Mouse (Mus musculus) liver, postnatal 0 days (tissue): ENCODE data around the gene Pkp1. TPM values are rescaled to one million over a fixed set of nuclear protein-coding genes. Genes with fewer than 3 reads are reported as not detected.

ENCODE experiments used
- ATAC-seq: fragments of 200-750 bp; cut with Nextera tagmentation; 2 replicates; pipeline ENCODE4 v1.8.0; 2017; ENCODE audit warnings: mild to moderate bottlenecking, moderate library complexity
- DNase-seq: peaks from one replicate; pipeline ENCODE4 v3.0.0-alpha.2; 2016
- H3K27ac ChIP-seq: fragments of 300-500 bp; sonication (generic); 2 replicates; pipeline ENCODE4 v1.5.1; 2014; ENCODE audit warnings: antibody characterized with exemption, moderate library complexity, mild to moderate bottlenecking, low read depth
- H3K27me3 ChIP-seq: fragments of 300-500 bp; sonication (generic); 2 replicates; pipeline ENCODE4 v1.6.1; 2014; ENCODE audit warnings: low read length, control low read depth, mixed read lengths; ENCODE audit not compliant: insufficient read depth
- H3K36me3 ChIP-seq: fragments of 300-500 bp; sonication (generic); replicated peaks from 2 replicates; pipeline ENCODE4 v1.6.1; 2014; ENCODE audit warnings: mild to moderate bottlenecking, control low read depth, low read length, moderate library complexity, mixed read lengths; ENCODE audit not compliant: insufficient read depth
- H3K4me1 ChIP-seq: fragments of 300-500 bp; sonication (generic); 2 replicates; pipeline ENCODE4 v1.6.1; 2014; ENCODE audit warnings: antibody characterized with exemption, mild to moderate bottlenecking, control low read depth; ENCODE audit not compliant: insufficient read depth
- H3K4me2 ChIP-seq: fragments of 300-500 bp; sonication (generic); 2 replicates; pipeline ENCODE4 v1.6.1; 2014; ENCODE audit warnings: low read depth, mild to moderate bottlenecking, low read length, moderate library complexity, mixed read lengths
- H3K4me3 ChIP-seq: fragments of 300-500 bp; sonication (generic); 2 replicates; pipeline ENCODE4 v1.5.1; 2014; ENCODE audit warnings: low read depth, low read length
- H3K9ac ChIP-seq: fragments of 300-500 bp; sonication (generic); replicated peaks from 2 replicates; pipeline ENCODE4 v1.6.1; 2014; ENCODE audit warnings: mild to moderate bottlenecking, moderate library complexity
- H3K9me3 ChIP-seq: fragments of 300-500 bp; sonication (generic); 2 replicates; pipeline ENCODE4 v1.6.1; 2016; ENCODE audit warnings: mild to moderate bottlenecking, control low read depth, low read length, mixed read lengths
- CTCF ChIP-seq: sonication (generic); IDR thresholded peaks from 2 replicates; pipeline ENCODE4 v1.5.1; 2016; ENCODE audit warnings: antibody characterized with exemption, low read depth
- EP300 ChIP-seq: IDR thresholded peaks from 2 replicates; pipeline ENCODE4 v1.6.1; 2016; ENCODE audit warnings: antibody characterized with exemption, low read depth, mild to moderate bottlenecking
- WGBS: fragments of 180-500 bp; shearing (Covaris S2); extraction: QIAGEN DNeasy Blood & Tissue Kit; methylation state at CpG from one replicate; pipeline ENCODE4 v1.1.7; 2014; ENCODE audit not compliant: insufficient replicate concordance; 5-methylcytosine and 5-hydroxymethylcytosine counted together
- polyA plus RNA-seq: library from polyadenylated mRNA; unstranded; fragments of >200 nt; fragmentation: Nextera tagmentation; extraction: Ambion mirVana; gene quantifications from 2 replicates; pipeline ENCODE4 v1.2.1, GENCODE M21; 2015

Gene Pkp1
- polyA plus RNA-seq, 1 experiment from 2014 or later: 0.05 TPM

DNA sequence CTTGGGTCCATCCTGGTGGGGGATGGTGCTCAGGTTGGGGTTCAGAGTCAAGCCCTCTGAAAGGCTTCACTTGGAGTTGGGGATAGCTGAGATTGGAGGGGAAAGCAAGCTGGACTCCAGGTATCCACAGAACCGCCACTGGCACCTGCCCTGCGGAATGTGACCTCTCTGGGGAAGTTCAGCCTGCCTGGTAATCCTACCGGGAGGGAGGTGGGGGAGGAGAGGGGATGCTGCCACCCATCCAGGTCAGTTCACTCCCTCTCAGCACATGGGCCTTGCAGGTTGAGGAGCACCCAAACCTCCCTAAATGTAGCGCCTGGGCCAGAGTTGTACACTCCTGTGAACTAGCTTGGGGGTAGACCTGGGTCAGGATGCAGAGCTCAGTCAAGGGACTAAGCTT is 62.9 kb downstream of the Pkp1 start:
- H3K27ac ChIP-seq: no peak overlapping the region
- H3K27me3 ChIP-seq: no peaks in the 10 kb centered on the region
- no peaks in the 10 kb centered on the region for H3K9me3 ChIP-seq
- H3K4me2 ChIP-seq: no peak overlapping the region
- no peak for TF ChIP-seq CTCF
- no peak for TF ChIP-seq EP300
- no peak overlapping the region for H3K4me3 ChIP-seq
- no peaks in the 10 kb centered on the region for H3K36me3 ChIP-seq
- H3K4me1 ChIP-seq: peaks cover 4% of the 10 kb centered on the region; the same call in 1 of the 2 replicates
- no peak overlapping the region for H3K9ac ChIP-seq
- no peak for DNase-seq
- WGBS: 84% methylated on average over 4 of the region's 4 CpGs
- no peak for ATAC-seq

DNA sequence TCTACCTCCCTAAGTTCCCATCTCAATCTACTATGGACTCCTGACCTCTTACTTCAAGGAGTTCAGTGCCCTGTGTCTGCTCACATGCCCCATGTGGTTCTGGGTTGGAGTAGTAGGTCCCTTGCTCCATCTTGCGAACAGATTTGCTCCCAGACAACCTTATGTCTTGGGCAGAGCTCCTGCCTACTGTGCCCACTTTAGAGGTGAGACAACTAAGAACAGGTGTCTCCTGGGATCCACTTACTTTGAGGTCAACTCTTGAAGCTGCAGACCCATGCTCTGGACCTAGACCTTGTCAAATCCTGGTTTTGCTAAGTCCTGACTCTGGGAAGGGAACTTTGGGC is 63.7 kb downstream of the Pkp1 start:
- Histone ChIP-seq H3K4me3 (no peak overlapping the region), H3K9ac (no peak overlapping the region), H3K36me3 (no peaks in the 10 kb centered on the region), H3K4me1 (peaks cover 4% of the 10 kb centered on the region; the same call in 1 of the 2 replicates), H3K4me2 (no peak overlapping the region), H3K9me3 (no peaks in the 10 kb centered on the region), H3K27me3 (no peaks in the 10 kb centered on the region), H3K27ac (no peak overlapping the region)
- no peak for TF ChIP-seq CTCF
- TF ChIP-seq EP300: no peak
- DNase-seq: no peak
- ATAC-seq: no peak
- WGBS: 89% methylated on average over 1 of the region's 1 CpGs

DNA sequence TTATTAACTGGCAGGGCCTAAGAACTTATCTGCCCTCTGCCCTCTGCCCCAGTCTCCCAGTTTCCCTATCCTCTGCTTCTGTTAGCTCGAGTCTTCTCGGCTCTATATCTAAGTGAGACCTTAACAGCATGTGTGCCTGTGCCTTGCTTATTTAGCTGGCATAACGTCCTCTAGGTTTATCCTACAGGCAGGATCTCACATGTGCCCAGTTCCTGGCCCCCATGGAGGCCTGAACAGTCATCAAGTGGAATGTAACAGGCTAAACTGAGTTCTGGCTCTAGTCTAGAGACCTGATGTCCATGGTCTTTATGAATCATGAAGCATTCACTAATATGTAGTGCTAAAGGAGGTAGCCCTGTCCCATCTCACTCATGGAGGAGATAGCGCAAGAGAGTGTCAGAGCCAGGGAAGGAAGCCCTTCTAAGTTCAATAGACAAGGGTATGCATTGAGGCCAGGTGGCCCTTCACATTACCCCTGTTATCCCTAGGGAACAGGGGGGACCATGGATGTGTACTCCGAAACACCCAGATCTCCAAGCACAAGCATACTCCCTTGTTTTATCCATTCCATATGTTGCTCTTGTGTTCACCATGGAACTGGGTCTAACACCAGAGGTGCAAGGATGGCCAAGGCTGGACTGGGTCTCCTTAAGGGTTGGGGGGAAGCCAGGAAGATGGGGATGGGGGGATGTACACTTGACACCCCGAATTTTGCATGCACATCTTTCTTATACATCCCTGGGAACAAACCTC is 64.2 kb downstream of the Pkp1 start:
- no peak overlapping the region for H3K27ac ChIP-seq
- H3K4me2 ChIP-seq: no peak overlapping the region
- ATAC-seq (no peak), DNase-seq (no peak)
- H3K9ac ChIP-seq: no peak overlapping the region
- H3K4me1 ChIP-seq: peaks cover 4% of the 10 kb centered on the region; the same call in 1 of the 2 replicates
- no peaks in the 10 kb centered on the region for H3K27me3 ChIP-seq
- 71% methylated on average over 6 of the region's 6 CpGs for WGBS
- H3K36me3 ChIP-seq: no peaks in the 10 kb centered on the region
- H3K9me3 ChIP-seq: no peaks in the 10 kb centered on the region
- TF ChIP-seq CTCF (no peak), EP300 (no peak)
- no peak overlapping the region for H3K4me3 ChIP-seq

DNA sequence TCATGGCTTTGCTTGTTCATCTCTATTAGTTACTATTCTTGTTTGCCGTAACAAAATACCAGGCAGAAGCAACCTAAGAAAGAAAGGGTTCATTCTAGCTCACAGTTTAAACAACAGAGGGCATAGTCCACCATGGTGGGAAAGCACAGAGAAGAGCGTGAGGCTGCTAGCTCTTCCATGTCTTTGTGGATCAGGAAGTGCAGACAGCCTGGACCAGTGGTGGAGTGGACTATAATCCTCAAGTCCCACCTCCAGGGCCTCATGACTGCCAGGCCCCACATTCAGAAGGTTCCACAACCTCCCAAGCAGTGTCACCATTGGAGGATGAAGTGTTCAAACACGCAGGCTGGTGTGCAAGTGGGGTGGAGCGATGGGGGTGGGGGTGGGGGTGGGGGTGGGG is 65.8 kb downstream of the Pkp1 start:
- TF ChIP-seq CTCF (no peak), EP300 (no peak)
- H3K36me3 ChIP-seq: no peaks in the 10 kb centered on the region
- no peaks in the 10 kb centered on the region for H3K9me3 ChIP-seq
- H3K4me1 ChIP-seq: peaks cover 4% of the 10 kb centered on the region; the same call in 1 of the 2 replicates
- no peak overlapping the region for H3K9ac ChIP-seq
- H3K27ac ChIP-seq: no peak overlapping the region
- no peaks in the 10 kb centered on the region for H3K27me3 ChIP-seq
- no peak for DNase-seq
- ATAC-seq: no peak
- no peak overlapping the region for H3K4me2 ChIP-seq
- H3K4me3 ChIP-seq: no peak overlapping the region
- 74% methylated on average over 4 of the region's 4 CpGs for WGBS

DNA sequence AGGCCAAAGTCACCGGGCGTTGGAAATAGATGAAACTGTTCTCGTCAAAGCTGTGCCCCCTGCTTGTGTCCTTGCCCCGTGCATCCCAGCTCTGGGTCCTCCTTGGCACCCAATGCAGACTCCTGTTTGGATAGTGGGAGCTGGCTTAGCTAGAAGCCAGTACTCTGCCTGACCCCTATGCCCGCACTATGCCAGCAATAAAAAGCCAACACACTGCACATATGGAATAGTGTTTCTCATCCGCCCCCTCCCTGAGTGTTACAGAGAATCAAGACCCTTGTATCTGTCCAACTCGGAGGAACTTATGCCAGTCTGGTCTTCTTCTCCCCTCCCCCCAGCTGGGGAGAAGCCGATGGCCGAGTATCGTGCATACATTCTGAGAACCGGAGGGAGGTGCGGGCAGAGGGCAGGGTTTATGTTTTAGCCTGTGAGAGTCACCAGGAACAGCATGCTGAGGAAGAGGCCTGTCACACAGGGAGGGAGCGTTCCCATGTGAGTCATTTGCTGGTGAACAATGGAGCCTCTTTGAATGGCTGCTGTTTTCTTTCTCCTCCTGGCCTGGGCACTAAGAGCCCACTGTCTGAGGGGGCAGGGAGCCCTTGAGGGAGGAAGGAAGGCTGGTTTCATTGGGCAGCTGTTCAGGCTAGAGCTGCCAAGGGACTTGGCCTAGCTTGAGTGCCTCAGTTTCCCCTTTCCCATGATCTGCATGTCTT is 66.8 kb downstream of the Pkp1 start:
- no peaks in the 10 kb centered on the region for H3K36me3 ChIP-seq
- DNase-seq (no peak), ATAC-seq (no peak)
- H3K4me2 ChIP-seq: no peak overlapping the region
- no peak overlapping the region for H3K4me3 ChIP-seq
- H3K9ac ChIP-seq: no peak overlapping the region
- WGBS: 53% methylated on average over 13 of the region's 13 CpGs
- no peaks in the 10 kb centered on the region for H3K9me3 ChIP-seq
- no peak for TF ChIP-seq CTCF
- no peak for TF ChIP-seq EP300
- H3K27me3 ChIP-seq: no peaks in the 10 kb centered on the region
- peaks cover 4% of the 10 kb centered on the region; the same call in 1 of the 2 replicates for H3K4me1 ChIP-seq
- H3K27ac ChIP-seq: no peak overlapping the region

DNA sequence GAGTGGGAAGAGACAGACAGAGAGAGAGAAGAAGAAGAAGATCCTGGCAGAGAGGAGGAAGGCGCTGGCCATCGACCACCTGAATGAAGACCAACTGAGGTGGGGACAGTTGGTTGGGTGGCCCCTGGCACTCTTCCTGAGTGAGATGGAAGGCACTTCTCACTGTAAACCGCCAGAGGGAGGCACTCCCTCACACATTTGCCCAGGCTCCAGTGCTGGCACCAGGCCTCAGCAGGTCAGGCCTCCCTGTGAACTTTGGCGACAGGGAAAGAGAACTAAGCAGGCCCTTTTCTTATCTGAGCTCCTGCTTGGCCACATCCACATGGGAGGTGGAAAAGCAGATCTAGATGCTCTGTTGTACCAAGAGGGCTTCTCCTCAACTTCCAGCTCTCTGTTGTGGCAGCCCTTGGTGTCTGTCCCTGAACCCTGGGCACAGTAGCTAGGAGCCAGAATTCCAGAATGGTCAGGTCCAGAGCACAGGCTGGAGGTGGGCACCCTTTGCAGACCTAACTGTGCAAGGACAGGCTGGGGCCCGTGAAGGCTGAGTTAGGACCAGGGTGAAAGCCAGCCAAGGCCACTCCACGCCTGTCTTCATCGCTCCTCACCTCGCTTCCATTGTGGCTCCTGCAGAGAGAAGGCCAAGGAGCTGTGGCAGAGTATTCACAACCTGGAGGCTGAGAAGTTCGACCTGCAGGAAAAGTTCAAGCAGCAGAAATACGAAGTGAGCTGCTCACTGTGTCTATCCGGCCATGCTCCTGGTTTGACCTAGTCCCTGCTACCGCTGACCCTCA is 68.1 kb downstream of the Pkp1 start:
- no peak overlapping the region for H3K27ac ChIP-seq
- no peaks in the 10 kb centered on the region for H3K27me3 ChIP-seq
- WGBS: 65% methylated on average over 12 of the region's 12 CpGs
- no peak overlapping the region for H3K4me3 ChIP-seq
- peak; percentile 50; the same call in 1 of the 2 replicates for ATAC-seq
- H3K4me1 ChIP-seq: peaks cover 4% of the 10 kb centered on the region; the same call in 1 of the 2 replicates
- no peak overlapping the region for H3K9ac ChIP-seq
- H3K9me3 ChIP-seq: no peaks in the 10 kb centered on the region
- no peak for TF ChIP-seq EP300
- peak; percentile 75 for TF ChIP-seq CTCF
- DNase-seq: peak; percentile 68
- H3K4me2 ChIP-seq: no peak overlapping the region
- H3K36me3 ChIP-seq: no peaks in the 10 kb centered on the region
